Comparison of ENCODE assay signal across 8 mouse cellular contexts in genomic region chr13:17584804-17585203, GRCm38 (mm10).
DNase-seq lines count a peak whose midpoint lies in the region; ATAC-seq and TF ChIP-seq lines count a peak whose summit lies in the region.

No protein-coding gene starts in this region.

- H3K9ac ChIP-seq in embryonic facial prominence, embryonic 14.5 days (ENCODE audit: low read depth, low read length), result no peak overlapping the region
- no peak overlapping the region for H3K9ac ChIP-seq in limb, embryonic 14.5 days (ENCODE audit: low read depth, low read length, severe bottlenecking)

- H3K27ac ChIP-seq in testis, adult 2 months (ENCODE audit: control insufficient read depth, insufficient read depth, low read depth, low read length), result no peak overlapping the region
- H3K27ac ChIP-seq in embryonic facial prominence, embryonic 14.5 days (replicated peaks; ENCODE audit: low read depth, low read length), result no peak overlapping the region
- H3K27ac ChIP-seq in limb, embryonic 14.5 days (replicated peaks; ENCODE audit: low read depth, low read length), result no peak overlapping the region

- TF ChIP-seq POLR2A in testis, adult 2 months (IDR thresholded peaks at IDR 0.05; ENCODE audit: control insufficient read depth, low read depth, low read length), result no peak
- no peak for TF ChIP-seq POLR2A in limb, embryonic 14.5 days (IDR thresholded peaks at IDR 0.05; ENCODE audit: borderline replicate concordance, extremely low read depth, insufficient read depth, insufficient read length)

- intact Hi-C loops in heart, postnatal 10 days (cut with DNase I), result loop anchor here (5.0 kb wide), 1 partner anchor 1598 kb away; no protein-coding TSS in a partner anchor
- intact Hi-C loops in heart, postnatal 25 days (cut with DNase I), result loop anchor here (10.0 kb wide), 1 partner anchor 1600 kb away; no protein-coding TSS in a partner anchor

- no peak overlapping the region for H3K4me2 ChIP-seq in embryonic facial prominence, embryonic 14.5 days (ENCODE audit: low read depth, low read length)
- no peak overlapping the region for H3K4me2 ChIP-seq in limb, embryonic 14.5 days (replicated peaks; ENCODE audit: low read depth, low read length, severe bottlenecking)

- no peak overlapping the region for H3K4me3 ChIP-seq in testis, adult 2 months (ENCODE audit: control insufficient read depth, low read depth, low read length)
- H3K4me3 ChIP-seq in embryonic facial prominence, embryonic 14.5 days (ENCODE audit: low read depth, low read length), result no peak overlapping the region
- no peak overlapping the region for H3K4me3 ChIP-seq in limb, embryonic 14.5 days (replicated peaks; ENCODE audit: low read length)

- no peaks in the 10 kb centered on the region for H3K9me3 ChIP-seq in embryonic facial prominence, embryonic 14.5 days (ENCODE audit: control insufficient read depth, low read length)
- no peaks in the 10 kb centered on the region for H3K9me3 ChIP-seq in limb, embryonic 14.5 days (ENCODE audit: control insufficient read depth, low read length)

- no peak for ATAC-seq in embryonic facial prominence, embryonic 14.5 days (ENCODE audit: low read depth)
- ATAC-seq in limb, embryonic 14.5 days (ENCODE audit: low FRiP score, low read depth), result no peak

- no peaks in the 10 kb centered on the region for H3K4me1 ChIP-seq in testis, adult 2 months (ENCODE audit: control insufficient read depth, insufficient read depth, low read length)
- H3K4me1 ChIP-seq in embryonic facial prominence, embryonic 14.5 days (ENCODE audit: control insufficient read depth, insufficient read depth, low read length), result no peaks in the 10 kb centered on the region
- H3K4me1 ChIP-seq in limb, embryonic 14.5 days (ENCODE audit: control insufficient read depth, insufficient read depth, low read length), result no peaks in the 10 kb centered on the region

- DNase-seq in heart, postnatal 10 days, result peak; percentile 24 to 25
- DNase-seq in heart, postnatal 25 days (ENCODE audit: low spot score), result no peak
- DNase-seq in testis, postnatal 14 days (ENCODE audit: low spot score), result no peak
- DNase-seq in embryonic facial prominence, embryonic 14.5 days (ENCODE audit: low spot score), result peak; percentile 30
- DNase-seq in limb, embryonic 14.5 days (ENCODE audit: low spot score), result peak; percentile 6
- peak; percentile 32 for DNase-seq in thymus, postnatal 4 days
- no peak for DNase-seq in ovary, adult 18-20 months (ENCODE audit: low spot score)

- no peaks in the 10 kb centered on the region for H3K36me3 ChIP-seq in testis, adult 2 months (ENCODE audit: control insufficient read depth, insufficient read depth, low read length)
- no peaks in the 10 kb centered on the region for H3K36me3 ChIP-seq in embryonic facial prominence, embryonic 14.5 days (ENCODE audit: control insufficient read depth, insufficient read depth, low read length)
- no peaks in the 10 kb centered on the region for H3K36me3 ChIP-seq in limb, embryonic 14.5 days (ENCODE audit: control insufficient read depth, insufficient read depth, low read length)

- no peaks in the 10 kb centered on the region for H3K27me3 ChIP-seq in testis, adult 2 months (ENCODE audit: control insufficient read depth, insufficient read depth, low read length)
- no peaks in the 10 kb centered on the region for H3K27me3 ChIP-seq in embryonic facial prominence, embryonic 14.5 days (replicated peaks; ENCODE audit: control insufficient read depth, insufficient read depth, low read length)
- no peaks in the 10 kb centered on the region for H3K27me3 ChIP-seq in limb, embryonic 14.5 days (ENCODE audit: control insufficient read depth, insufficient read depth, low read length)

- peak; percentile 28; the same call in 1 of the 2 replicates for TF ChIP-seq CTCF in testis, adult 2 months (IDR thresholded peaks at IDR 0.05; ENCODE audit: control insufficient read depth, insufficient read depth, insufficient replicate concordance, low read depth, low read length)

Comparison
In these comparisons a context has a peak if more than half of its experiments do, and no peak if none do; other contexts are left out.
1. DNase-seq: peak in heart, postnatal 10 days (2 of 2), embryonic facial prominence, embryonic 14.5 days (single experiment), limb, embryonic 14.5 days (single experiment) and thymus, postnatal 4 days (single experiment); none in heart, postnatal 25 days (single experiment), testis, postnatal 14 days (single experiment) and ovary, adult 18-20 months (single experiment).